Mouse (Mus musculus) thymus, postnatal 36 days (tissue): ENCODE results near the gene Sdhc.
A peak's percentile ranks its signal among the peaks of the same experiment; 100 is the strongest.
"Not testable (repeated sequence)": the region's sequence is repeated elsewhere in the genome, so short reads cannot be mapped to it uniquely, and the experiment has no call there.

Experiments
- DNase-seq, 2 experiments: peaks; one replicate each; pipeline ENCODE4 v3.0.0; 2022; ENCODE audit warnings: mixed read lengths in 2 of 2

Gene Sdhc

DNA sequence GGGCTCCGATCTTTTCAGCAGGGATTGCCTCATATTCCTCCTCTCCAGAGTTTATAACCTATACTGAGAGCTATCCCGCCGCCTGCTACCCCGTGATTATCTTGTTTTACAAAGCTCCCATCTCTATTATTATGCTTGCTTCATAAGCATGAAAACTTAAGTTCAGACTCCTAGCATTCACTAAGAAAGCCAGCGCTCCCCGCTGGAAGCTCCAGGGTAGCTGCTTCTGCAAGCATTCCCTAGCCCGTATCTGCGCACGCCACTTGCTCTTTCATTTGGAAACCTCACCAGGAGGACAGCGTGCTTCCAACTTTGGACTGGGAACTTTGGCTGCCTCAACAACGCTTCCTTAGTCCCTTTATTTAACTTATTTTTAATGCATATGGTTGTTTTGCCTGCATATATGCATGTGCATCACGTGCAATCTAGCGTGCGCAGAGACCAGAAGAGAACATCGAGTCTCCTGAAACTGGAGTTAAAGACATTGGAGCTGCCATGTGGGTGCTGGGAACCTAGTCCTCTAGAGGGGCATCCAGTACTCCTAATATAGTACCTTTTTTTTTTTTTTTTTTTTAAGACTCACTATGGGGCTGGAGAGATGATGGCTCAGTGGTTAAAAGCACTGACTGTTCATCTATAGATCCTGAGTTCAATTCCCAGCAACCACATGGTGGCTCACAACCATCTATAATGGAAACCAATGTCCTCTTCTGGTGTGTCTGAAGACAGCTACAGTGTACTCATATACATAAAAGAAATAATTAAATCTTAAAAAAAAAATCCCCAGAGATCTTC lies 38.4 kb downstream of the Sdhc start:
- DNase-seq = peak; percentile 34 to 43

GRCm38 (mm10) chr1:171111020-171111780 lies 39.2 kb downstream of the Sdhc start:
- DNase-seq = peak; percentile 89 to 92

- no peak for DNase-seq
Measured at GRCm38 (mm10) chr1:171110659-171111019, 39.8 kb downstream of the Sdhc start.

DNA sequence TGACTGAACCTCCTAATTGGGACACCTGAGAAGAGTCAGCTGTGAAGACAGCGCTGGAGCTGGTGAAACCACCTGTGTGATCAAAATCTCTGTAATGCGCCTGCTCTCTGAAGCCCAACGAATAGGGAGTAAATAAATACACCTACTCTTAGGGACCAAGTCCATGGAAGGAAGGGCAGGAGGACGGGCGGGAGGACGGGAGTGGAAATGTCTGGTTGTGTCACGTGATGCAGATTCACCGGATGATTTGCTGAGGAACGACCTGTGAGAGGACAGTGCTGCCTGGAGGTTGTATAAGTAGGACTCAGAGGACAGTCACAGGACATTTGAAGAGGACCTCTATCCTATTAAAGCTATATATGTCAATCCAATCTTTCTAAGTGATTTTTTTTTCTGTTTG lies 40.8 kb downstream of the Sdhc start:
- no peak for DNase-seq

DNA sequence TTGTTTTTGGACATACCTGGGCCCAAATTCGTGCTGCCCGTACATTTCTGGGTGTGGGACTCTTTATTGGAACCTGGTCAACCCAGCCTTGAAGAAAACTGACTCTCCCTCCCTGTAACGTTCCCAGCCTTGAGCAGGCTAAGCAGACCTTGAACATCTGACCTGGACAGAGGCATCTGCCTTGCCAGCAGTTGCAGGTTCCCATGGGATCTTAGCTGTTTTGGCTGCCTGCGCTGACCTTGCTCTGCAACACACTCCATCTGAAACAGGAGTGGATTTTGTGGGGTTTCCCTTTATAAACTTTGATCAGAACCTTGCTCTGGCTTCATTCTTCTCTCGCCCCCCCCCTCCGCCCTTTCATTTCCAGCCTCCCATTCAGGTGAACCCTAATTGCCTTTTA lies 45.2 kb downstream of the Sdhc start:
- DNase-seq = no peak

DNA sequence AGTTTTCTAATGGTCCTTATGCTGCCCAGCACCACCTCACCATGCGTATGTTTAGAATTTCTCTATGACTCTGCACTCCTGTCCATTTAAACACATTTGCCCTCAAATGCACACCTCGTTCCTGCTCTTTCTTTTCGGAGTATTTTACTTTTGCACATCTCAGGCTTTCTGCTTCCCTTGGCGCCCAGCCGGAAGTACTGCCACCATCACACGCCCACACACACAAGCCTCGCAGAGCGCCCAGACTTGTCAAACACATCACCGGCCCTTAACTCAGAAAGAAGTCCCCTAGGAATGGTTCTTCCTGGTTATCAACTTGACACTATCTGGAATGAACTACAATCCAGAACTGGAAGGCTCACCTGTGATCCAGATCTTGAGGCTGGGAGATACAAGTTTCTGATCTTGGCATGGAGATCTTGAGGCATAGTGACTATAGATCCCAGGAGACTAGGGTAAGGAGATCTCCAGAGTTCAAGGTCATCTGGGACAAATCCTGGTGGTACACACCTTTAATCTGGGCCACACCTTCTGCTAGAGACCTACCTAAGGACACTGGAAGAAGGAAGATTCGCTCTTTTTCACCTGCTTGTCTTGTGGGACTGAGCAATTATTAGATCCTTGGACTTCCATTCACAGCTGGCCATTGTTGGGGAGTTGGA lies 47.1 kb downstream of the Sdhc start:
- DNase-seq = peak in 1 of 2 experiments; percentile 48

- peak; percentile 83 to 89 for DNase-seq
Measured at GRCm38 (mm10) chr1:171102547-171103177, 47.7 kb downstream of the Sdhc start.

DNA sequence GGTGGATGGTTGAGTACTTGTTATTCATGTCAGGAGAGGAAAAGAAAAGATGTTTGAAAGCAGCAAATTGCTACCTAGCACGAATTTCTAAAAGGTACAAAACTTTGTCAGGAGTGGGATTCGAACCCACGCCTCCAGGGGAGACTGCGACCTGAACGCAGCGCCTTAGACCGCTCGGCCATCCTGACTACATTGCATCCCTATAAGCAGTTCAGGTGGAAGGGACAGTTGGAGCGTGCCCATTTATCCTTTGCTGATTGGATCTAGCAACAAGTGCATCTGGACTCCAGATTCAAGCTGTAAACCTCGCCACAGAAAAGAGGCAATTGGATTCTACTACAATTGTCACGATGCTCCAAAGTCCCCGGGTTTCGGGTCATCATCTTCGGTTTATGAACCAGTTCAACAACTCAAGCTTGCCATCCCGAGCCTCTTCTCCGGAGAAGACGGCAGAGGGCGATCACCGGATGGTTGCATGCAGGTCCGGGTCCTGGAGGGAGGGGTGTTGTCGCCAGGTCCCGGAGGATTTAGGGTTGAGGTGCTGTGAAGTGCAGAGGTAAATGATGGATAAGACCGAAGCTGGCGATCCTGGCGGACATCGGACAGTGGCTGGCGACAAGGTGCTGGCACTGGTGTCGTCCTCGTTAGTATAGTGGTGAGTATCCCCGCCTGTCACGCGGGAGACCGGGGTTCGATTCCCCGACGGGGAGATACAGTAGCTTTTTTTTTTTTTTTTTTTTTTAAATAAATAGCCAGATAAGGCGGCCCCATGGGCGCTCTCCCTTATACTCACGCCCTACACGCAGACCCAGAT lies 48.5 kb downstream of the Sdhc start:
- DNase-seq = peak; percentile 76 to 78

- peak in 1 of 2 experiments; percentile 8 for DNase-seq
Measured at GRCm38 (mm10) chr1:171101033-171101432, 49.4 kb downstream of the Sdhc start.

DNA sequence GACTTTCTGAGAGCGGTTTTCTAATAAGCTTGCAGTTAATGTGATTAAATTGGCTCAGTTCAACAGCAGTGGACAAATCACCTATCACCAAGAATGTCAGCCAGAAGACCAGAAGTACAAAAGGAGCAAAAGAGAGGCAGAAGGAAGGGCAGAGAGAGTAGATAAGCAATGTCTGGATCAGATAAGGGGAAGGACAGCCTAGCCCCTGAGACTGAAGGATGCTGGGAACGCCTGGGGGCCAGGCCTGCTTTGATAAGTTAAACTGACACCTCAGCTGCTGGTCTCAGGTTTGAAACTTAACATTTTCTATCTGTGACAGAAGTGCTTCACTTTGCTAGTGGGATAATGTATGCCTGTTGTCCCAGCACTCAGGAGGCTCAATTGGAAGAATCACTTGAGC lies 52.8 kb downstream of the Sdhc start:
- no peak for DNase-seq

- no peak for DNase-seq
Measured at GRCm38 (mm10) chr1:171097136-171097535, 53.3 kb downstream of the Sdhc start.

GRCm38 (mm10) chr1:171096110-171096964 lies 54.1 kb downstream of the Sdhc start:
- no peak for DNase-seq

- DNase-seq = no peak
Measured at GRCm38 (mm10) chr1:171094424-171094823, 56.0 kb downstream of the Sdhc start.

DNA sequence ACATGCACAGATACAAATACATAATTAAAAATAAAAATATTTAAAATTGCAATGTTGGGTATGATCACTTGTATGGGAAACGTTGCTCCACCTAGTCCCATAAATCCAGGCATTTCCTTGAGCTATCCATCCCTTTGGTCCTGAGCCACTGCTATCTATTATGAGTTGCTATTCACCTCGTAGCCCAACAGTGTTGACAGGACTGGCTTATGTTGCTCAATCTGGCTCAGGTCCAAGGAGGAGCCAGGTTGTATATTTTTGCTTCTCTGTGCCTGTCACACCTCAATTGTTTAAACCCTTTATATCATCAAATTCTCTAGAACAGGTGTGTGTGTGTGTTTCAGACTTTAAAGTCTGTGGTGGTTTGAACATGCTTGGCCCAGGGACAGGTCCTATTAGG lies 59.6 kb downstream of the Sdhc start:
- DNase-seq = no peak

- no peak for DNase-seq
Measured at GRCm38 (mm10) chr1:171089891-171090290, 60.5 kb downstream of the Sdhc start.

- not testable (repeated sequence) for DNase-seq
Measured at GRCm38 (mm10) chr1:171088237-171088869, 62.0 kb downstream of the Sdhc start.

GRCm38 (mm10) chr1:171085718-171086117 lies 64.7 kb downstream of the Sdhc start:
- no peak for DNase-seq

GRCm38 (mm10) chr1:171081512-171082231 lies 68.7 kb downstream of the Sdhc start:
- not testable (repeated sequence) for DNase-seq

DNA sequence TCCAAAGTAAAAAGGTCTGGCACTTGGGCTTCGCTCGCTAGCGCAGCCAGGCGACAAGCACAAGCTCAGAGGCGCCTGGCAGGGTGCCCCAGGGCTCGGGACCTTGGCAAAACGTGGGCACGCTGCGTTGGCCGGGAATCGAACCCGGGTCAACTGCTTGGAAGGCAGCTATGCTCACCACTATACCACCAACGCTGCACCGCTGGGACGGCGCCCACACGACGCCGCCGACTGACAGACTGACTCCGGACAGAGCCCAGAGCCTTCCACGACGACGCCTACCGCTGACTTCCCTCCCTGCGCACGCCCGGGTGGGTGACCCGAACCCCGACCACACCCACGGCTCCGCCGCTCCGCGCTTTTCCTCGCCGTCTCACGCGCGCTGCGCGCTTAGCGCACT lies 70.6 kb downstream of the Sdhc start:
- DNase-seq = not testable (repeated sequence)

- not testable (repeated sequence) for DNase-seq
Measured at GRCm38 (mm10) chr1:171079345-171079744, 71.1 kb downstream of the Sdhc start.
